Mouse (Mus musculus) gastrocnemius, postnatal 14 days (tissue): ENCODE data around the gene Ano4. TPM values are rescaled to one million over a fixed set of nuclear protein-coding genes. Genes with fewer than 3 reads are reported as not detected.

Experiments used
- DNase-seq: peaks from one replicate; pipeline ENCODE4 v3.0.0; 2021; ENCODE audit warnings: mixed read lengths
- intact Hi-C: fragments of 180-260 bp; cut with DNase I; formaldehyde crosslinking; loops from one replicate; pipeline ENCODE4 v1.15.1; 2025; ENCODE audit warnings: low total_unique reads
- total RNA-seq, 2 experiments: library from RNA; stranded (reverse); gene quantifications; 2 replicates each; pipeline ENCODE4 v1.2.3; 2021

Gene Ano4
- total RNA-seq, 2 experiments from 2014 or later: 0.70 to 1.0 TPM

DNA sequence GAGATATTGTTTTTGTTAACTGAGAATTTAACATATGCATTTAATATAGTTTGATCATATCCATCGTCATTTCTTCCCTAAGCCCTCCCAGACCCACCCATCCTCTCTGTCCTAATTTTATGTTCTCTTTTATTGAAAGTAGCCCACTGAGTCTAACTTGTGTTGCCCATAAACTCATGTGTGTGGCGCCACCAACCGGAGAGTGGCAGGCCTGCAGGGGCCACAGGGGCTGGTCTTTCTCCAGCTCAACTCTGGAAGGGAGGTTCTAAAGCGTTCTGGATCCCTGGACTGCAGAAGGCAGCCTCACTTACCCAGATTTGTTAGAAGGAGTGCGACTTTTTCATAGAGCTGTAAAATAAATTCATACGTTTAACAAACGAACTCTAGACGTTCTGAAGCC is 361.1 kb downstream of the Ano4 start:
- intact Hi-C loops: no loop called here
- DNase-seq: no peak

GRCm38 (mm10) chr10:88979451-88979850 is 365.1 kb downstream of the Ano4 start:
- DNase-seq: no peak
- intact Hi-C loops: no loop called here

DNA sequence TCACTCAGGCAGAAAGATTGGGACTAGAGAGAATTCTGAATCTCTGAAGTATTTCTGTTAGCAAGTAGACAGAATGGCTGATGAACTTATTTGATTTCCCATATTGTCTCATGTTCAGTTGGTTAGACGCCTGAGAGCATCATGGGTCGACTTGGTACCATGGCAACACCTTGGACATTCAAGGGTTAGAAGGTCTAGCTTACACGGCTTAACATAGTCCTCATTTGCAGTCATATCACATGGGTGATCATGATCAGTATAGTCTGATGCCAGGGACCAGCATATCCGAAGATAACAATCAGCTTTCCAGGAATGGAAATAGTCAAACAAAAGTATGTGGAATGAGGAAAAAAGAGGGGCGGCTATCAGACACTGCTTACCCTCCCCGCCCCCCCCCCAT is 365.6 kb downstream of the Ano4 start:
- intact Hi-C loops: no loop called here
- DNase-seq: no peak

DNA sequence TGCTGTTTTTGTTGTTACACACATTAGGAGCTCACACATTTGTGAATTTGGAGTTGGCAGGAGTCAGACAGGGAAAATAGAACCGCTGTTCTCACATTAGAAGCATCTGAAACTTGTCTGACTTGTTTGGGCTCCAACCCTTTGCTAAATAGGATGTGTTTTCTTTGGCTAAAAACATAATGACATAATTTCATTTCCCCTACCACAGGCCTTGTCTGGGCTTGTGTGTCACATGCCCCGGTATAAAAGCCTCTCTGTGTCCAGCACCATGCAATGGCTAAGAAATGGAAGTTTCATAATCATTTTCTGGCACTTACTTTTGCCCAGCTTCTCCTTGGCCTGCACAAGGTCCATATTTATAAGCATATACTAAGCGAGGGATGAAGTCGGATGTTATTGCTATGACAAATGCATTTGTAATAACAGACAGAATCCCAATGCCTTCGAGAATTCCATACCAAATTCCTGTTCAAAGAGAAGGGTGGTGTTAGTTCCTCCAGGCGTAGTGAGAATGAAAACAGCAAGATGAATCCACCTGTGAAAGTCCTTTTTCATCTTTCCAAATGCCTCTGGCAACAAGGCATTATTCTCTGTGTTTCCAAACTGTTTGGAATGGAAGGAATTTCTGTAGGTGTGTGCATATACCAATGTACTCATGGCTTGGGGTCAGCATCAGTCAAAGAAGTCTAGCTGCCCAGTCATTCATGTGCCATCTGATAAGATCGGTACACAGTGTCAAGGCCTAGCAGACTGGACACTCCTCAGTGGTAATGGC is 373.4 kb downstream of the Ano4 start:
- no peak for DNase-seq
- intact Hi-C loops: no loop called here

GRCm38 (mm10) chr10:88968586-88968985 is 376.0 kb downstream of the Ano4 start:
- intact Hi-C loops: no loop called here
- DNase-seq: no peak

DNA sequence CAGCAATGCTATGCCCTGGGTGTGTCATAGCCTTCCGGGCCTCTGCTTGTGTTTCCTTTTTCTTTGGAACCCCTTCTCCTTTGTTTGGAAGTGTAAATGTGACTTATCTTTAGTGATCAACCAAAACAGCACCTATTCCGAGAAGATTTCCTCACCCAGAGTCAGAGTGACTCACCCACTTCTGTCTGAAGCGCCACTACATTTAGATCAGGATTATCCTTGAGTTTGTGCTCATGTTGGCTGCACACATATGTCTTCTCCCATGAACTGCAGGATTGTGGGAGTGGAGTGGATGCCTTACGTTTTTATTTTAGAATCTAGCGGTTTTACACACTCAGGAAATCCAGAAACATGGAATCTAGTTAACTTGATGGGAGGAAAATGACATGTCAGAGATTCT is 383.8 kb downstream of the Ano4 start:
- intact Hi-C loops: no loop called here
- no peak for DNase-seq

GRCm38 (mm10) chr10:88950297-88950653 is 394.3 kb downstream of the Ano4 start:
- DNase-seq: no peak
- intact Hi-C loops: no loop called here

GRCm38 (mm10) chr10:88949649-88950296 is 394.8 kb downstream of the Ano4 start:
- no peak for DNase-seq
- intact Hi-C loops: no loop called here

Other genes with a start within 250 kb of the Ano4 start
- 10 to 100 TPM in 1 of 2 experiments, 1 to 10 TPM in 1; 3.0 to 11.2 TPM for gene Gas2l3, start 99.2 kb upstream of the Ano4 start, total RNA-seq
- gene Nr1h4, start 188.8 kb upstream of the Ano4 start, total RNA-seq: not detected